Mouse (Mus musculus): ENCODE data around the gene Lamp2. TPM values are rescaled to one million over a fixed set of nuclear protein-coding genes. Genes with fewer than 3 reads are reported as not detected.
A peak's percentile ranks its signal among the peaks of the same experiment; 100 is the strongest.

The Lamp2 gene
- total and polyA plus RNA-seq, 2 experiments from 2014 or later: 53.5 to 62.5 TPM

DNA sequence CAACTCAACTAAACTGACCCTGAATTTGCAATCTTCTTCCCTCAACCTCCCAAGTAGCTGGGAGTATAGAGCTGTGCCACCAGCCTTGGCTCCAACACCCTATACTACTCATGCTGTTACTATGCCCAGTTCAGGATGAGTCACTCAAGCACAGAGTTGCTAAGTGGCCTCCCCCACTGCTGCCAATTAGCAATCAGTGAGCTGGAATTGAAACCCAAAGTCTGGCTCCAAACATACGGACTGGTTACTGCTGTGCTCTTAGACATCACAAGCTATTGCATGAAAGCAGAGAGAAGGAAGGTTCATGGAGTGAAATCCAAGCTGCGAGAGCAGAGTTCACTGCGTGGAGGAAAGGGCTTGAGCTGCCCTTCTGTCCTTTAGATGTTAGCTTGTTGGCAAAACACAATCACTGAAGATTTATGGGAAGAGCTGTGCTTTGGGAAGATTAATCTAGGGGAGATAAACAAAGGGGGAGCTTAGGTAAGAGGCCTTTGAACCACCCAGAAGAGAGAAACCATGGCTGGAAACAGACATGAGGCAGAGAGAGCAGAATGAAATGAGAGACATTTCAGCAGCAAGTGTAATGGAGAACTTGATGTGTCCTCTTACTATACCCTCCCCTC lies 27.3 kb downstream of the Lamp2 start:
- ATAC-seq (peak; percentile 67), DNase-seq (no peak)

DNA sequence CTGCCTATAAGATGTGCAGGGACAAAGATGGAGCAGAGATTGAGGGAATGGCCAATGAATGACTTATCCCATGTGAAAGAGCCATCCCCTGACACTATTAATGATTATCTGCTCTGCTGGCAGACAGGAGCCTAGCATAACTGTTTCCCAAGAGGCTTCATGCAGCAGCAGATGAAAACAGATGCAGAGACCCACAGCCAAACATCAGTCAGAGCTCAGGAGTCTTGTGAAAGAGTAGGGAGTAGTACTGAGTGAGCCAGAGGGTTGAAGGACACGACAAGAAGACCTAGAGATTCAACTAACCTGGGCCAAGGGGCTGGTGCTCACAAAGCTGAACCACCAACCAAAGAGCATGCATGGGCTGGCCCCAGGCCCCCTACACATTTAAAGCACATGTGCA lies 30.2 kb downstream of the Lamp2 start:
- ATAC-seq (no peak), DNase-seq (no peak)
- Histone ChIP-seq H3K4me2 (ENCODE audit: low read depth) (no peak overlapping the region), H3K36me3 (ENCODE audit: insufficient read depth) (0 out of 2 replicates have a peak, but pooled peaks cover 2% of the 10 kb centered on the region), H3K4me3 (ENCODE audit: low read depth, low read length) (no peak overlapping the region), H3K9me3 (ENCODE audit: low read length) (no peaks in the 10 kb centered on the region), H3K4me1 (ENCODE audit: insufficient read depth) (no peaks in the 10 kb centered on the region), H3K9ac (no peak overlapping the region), H3K27ac (ENCODE audit: low read depth, low read length) (no peak overlapping the region), H3K27me3 (ENCODE audit: insufficient read depth, low read length) (no peaks in the 10 kb centered on the region)
- TF ChIP-seq CTCF (IDR thresholded peaks at IDR 0.05; ENCODE audit: low read depth): no peak
- 75% methylated on average over 1 of the region's 1 CpGs for WGBS

More for the DNA sequence above, 27.3 kb downstream of the Lamp2 start:
- no peak overlapping the region for H3K4me2 ChIP-seq (ENCODE audit: low read depth)
- no peak overlapping the region for H3K9ac ChIP-seq
- no peak overlapping the region for H3K27ac ChIP-seq (ENCODE audit: low read depth, low read length)
- H3K36me3 ChIP-seq (ENCODE audit: insufficient read depth): 0 out of 2 replicates have a peak, but pooled peaks cover 2% of the 10 kb centered on the region
- WGBS: 61% methylated on average over 3 of the region's 3 CpGs
- no peaks in the 10 kb centered on the region for H3K9me3 ChIP-seq (ENCODE audit: low read length)
- no peak for TF ChIP-seq CTCF (IDR thresholded peaks at IDR 0.05; ENCODE audit: low read depth)
- H3K27me3 ChIP-seq (ENCODE audit: insufficient read depth, low read length): no peaks in the 10 kb centered on the region
- H3K4me3 ChIP-seq (ENCODE audit: low read depth, low read length): no peak overlapping the region
- H3K4me1 ChIP-seq (ENCODE audit: insufficient read depth): no peaks in the 10 kb centered on the region

DNA sequence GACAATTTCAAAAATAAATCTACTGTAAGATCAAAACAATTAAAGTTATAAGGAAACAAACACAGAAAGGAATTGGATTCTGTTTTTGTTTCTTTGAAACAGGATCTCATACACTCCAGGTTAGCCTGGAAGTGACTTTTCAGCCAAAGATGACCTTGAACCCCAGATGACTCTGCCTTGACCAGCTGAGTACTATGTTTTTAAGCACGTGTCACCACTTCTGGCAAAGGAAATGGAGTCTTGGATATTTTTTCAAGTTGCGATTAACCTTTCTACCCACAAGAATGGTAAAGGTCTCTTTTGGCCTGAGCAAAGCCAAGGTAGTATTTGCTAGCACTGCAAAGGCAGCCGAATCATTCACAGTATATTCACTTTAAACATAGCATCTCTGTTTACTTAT lies 33.2 kb downstream of the Lamp2 start:
- WGBS: 88% methylated on average over 3 of the region's 3 CpGs
- Histone ChIP-seq H3K4me3 (ENCODE audit: low read depth, low read length) (no peak overlapping the region), H3K36me3 (ENCODE audit: insufficient read depth) (no peaks in the 10 kb centered on the region), H3K27me3 (ENCODE audit: insufficient read depth, low read length) (no peaks in the 10 kb centered on the region), H3K4me1 (ENCODE audit: insufficient read depth) (no peaks in the 10 kb centered on the region), H3K4me2 (ENCODE audit: low read depth) (no peak overlapping the region), H3K9ac (no peak overlapping the region), H3K27ac (ENCODE audit: low read depth, low read length) (no peak overlapping the region), H3K9me3 (ENCODE audit: low read length) (no peaks in the 10 kb centered on the region)
- no peak for TF ChIP-seq CTCF (IDR thresholded peaks at IDR 0.05; ENCODE audit: low read depth)
- ATAC-seq: no peak
- no peak for DNase-seq

DNA sequence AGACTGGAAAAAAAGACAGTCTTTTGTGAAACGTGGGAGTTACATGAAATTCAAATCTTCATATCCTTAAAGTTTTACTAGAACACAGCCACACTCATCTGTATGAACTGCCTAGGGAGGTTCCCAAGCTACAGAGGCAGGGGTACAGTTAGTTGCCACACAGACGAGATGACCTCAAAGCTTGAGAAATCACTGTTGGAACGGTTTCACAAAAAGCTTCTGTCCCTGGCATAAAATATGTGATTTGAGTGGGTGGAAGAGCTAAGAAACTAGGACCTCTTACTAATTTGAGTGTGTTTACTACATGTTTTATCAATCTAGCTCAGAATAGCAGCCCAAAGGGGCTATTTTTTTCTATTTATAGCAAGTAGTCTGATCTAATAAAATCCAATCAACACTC lies 33.9 kb downstream of the Lamp2 start:
- ATAC-seq (no peak), DNase-seq (no peak)
- TF ChIP-seq CTCF (IDR thresholded peaks at IDR 0.05; ENCODE audit: low read depth): no peak
- no peaks in the 10 kb centered on the region for H3K36me3 ChIP-seq (ENCODE audit: insufficient read depth)
- no peak overlapping the region for H3K4me2 ChIP-seq (ENCODE audit: low read depth)
- no peak overlapping the region for H3K4me3 ChIP-seq (ENCODE audit: low read depth, low read length)
- H3K9me3 ChIP-seq (ENCODE audit: low read length): no peaks in the 10 kb centered on the region
- no peak overlapping the region for H3K9ac ChIP-seq
- no peak overlapping the region for H3K27ac ChIP-seq (ENCODE audit: low read depth, low read length)
- H3K4me1 ChIP-seq (ENCODE audit: insufficient read depth): no peaks in the 10 kb centered on the region
- no peaks in the 10 kb centered on the region for H3K27me3 ChIP-seq (ENCODE audit: insufficient read depth, low read length)
- WGBS: 64% methylated on average over 3 of the region's 3 CpGs

DNA sequence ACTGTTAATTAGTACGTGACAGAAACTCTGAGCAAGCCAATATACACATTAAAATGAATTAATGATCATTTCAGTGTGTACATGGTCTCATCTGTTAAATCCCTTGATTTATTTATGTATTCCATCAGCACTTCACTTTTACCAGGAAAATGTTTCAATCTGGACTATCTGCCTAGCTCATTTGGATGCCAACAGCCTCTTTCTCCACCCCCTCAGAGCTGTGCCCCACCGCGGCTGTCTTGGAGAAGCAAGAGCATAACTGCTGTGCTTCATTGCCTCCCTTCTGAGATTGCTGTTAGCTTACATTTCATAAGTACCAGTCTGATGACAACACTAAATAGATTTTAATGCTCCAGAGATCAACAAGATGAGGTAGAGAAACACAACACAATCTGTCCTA lies 52.4 kb downstream of the Lamp2 start:
- DNase-seq: peak; percentile 18
- Histone ChIP-seq H3K36me3 (ENCODE audit: insufficient read depth) (no peaks in the 10 kb centered on the region), H3K9me3 (ENCODE audit: low read length) (no peaks in the 10 kb centered on the region), H3K4me1 (ENCODE audit: insufficient read depth) (no peaks in the 10 kb centered on the region), H3K27me3 (ENCODE audit: insufficient read depth, low read length) (no peaks in the 10 kb centered on the region), H3K4me2 (ENCODE audit: low read depth) (no peak overlapping the region), H3K4me3 (ENCODE audit: low read depth, low read length) (no peak overlapping the region), H3K27ac (ENCODE audit: low read depth, low read length) (no peak overlapping the region), H3K9ac (no peak overlapping the region)
- TF ChIP-seq CTCF (IDR thresholded peaks at IDR 0.05; ENCODE audit: low read depth): no peak
- WGBS: 36% methylated on average over 3 of the region's 3 CpGs
- ATAC-seq: peak; percentile 60; the same call in 1 of the 2 replicates

DNA sequence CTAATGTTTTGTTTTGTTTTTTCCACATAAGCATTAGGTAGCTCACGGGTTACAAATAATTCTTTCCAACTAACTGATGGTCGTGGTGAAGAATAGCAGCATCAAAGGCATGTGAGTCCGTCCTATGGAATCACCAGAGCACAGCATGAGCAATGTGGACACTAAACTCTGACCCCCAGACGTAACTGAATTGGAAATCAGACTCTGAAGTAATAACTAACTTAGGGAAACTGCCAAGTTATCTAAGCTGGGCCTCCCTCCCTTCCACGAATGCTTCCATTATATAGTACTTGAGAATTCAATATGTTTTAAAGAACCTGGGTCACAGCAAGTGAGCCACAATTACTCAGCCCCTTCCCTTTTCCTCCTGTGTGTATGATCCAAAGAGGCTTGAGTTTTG lies 53.3 kb downstream of the Lamp2 start:
- H3K9me3 ChIP-seq (ENCODE audit: low read length): no peaks in the 10 kb centered on the region
- ATAC-seq (no peak), DNase-seq (no peak)
- WGBS: 64% methylated on average over 5 of the region's 5 CpGs
- no peak overlapping the region for H3K4me3 ChIP-seq (ENCODE audit: low read depth, low read length)
- no peak overlapping the region for H3K9ac ChIP-seq
- no peaks in the 10 kb centered on the region for H3K4me1 ChIP-seq (ENCODE audit: insufficient read depth)
- H3K27me3 ChIP-seq (ENCODE audit: insufficient read depth, low read length): no peaks in the 10 kb centered on the region
- no peak overlapping the region for H3K4me2 ChIP-seq (ENCODE audit: low read depth)
- no peaks in the 10 kb centered on the region for H3K36me3 ChIP-seq (ENCODE audit: insufficient read depth)
- no peak for TF ChIP-seq CTCF (IDR thresholded peaks at IDR 0.05; ENCODE audit: low read depth)
- no peak overlapping the region for H3K27ac ChIP-seq (ENCODE audit: low read depth, low read length)

DNA sequence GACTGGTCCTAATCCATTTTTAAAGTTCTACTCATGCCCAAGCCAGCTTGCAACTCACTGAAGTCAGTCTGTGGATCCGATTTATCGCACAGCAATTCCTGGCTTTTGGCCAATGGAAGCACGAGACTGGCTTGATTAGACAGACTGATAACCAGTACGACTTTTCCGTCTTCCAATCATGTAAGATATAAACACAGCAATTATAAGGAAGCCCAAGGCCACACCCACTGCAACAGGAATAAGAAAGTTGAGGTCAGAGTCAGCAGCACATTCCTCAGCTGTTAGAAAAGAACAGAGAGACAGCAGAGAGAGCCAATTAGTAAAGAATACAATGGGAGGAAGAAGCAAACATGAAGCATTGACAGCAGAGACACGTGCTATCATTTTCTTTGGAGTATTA lies 54.2 kb downstream of the Lamp2 start:
- Histone ChIP-seq H3K4me3 (ENCODE audit: low read depth, low read length) (no peak overlapping the region), H3K4me1 (ENCODE audit: insufficient read depth) (no peaks in the 10 kb centered on the region), H3K4me2 (ENCODE audit: low read depth) (no peak overlapping the region), H3K27ac (ENCODE audit: low read depth, low read length) (no peak overlapping the region), H3K9ac (no peak overlapping the region), H3K36me3 (ENCODE audit: insufficient read depth) (no peaks in the 10 kb centered on the region), H3K27me3 (ENCODE audit: insufficient read depth, low read length) (no peaks in the 10 kb centered on the region), H3K9me3 (ENCODE audit: low read length) (no peaks in the 10 kb centered on the region)
- WGBS: 46% methylated on average over 6 of the region's 6 CpGs
- no peak for TF ChIP-seq CTCF (IDR thresholded peaks at IDR 0.05; ENCODE audit: low read depth)
- ATAC-seq (no peak), DNase-seq (no peak)
